Mouse (Mus musculus) urinary bladder, postnatal 36 days (tissue): ENCODE measurements around the gene Mef2c.

Source experiments
- DNase-seq, 2 experiments: peaks; one replicate each; pipeline ENCODE4 v3.0.0; 2022; ENCODE audit warnings: low spot score in 2 of 2, mixed read lengths in 1 of 2

The Mef2c gene

DNA sequence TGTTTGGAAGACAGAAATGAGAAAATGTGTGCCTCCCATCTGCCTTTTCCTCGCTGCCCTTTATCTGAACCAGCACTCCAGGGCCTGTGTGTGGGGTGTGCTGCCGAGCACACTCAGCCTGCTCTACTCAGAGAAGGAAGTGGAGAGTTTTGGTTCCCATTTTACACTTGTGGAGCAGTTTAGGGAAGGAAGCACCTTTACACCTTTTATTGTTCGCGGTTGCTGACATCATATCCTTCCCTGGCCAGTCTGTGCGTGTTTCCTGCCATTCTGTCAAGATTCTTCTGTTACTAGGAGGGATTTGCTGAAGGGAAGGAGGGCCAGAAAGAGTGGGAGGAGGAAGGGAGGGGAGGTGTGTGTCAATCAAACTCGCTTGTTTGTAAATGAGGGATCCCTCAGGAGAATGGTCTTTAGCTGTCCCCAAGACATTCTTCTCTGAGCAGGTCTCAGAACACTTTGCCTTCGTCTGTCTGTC lies 68.2 kb downstream of the Mef2c start:
- DNase-seq, result peak in 1 of 2 experiments; percentile 18

DNA sequence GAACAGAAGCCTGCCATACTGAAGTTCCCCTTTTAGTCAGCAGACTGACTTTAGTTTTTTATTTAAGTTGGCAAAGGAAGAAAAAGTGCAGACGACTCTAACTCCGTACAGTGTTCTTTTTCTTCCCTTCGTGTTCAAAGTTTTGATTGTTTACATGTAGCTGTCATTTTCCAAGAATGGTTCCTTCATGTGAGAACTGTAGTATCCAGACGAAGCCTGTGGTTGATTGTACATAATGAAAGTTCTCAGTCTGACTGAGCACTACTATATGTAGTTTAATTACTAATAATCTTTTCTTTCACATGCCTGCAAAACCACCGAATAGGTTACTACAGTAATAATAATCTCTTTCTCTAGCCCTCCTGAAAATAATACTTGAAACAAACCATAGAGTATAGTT lies 68.6 kb downstream of the Mef2c start:
- DNase-seq, result no peak

DNA sequence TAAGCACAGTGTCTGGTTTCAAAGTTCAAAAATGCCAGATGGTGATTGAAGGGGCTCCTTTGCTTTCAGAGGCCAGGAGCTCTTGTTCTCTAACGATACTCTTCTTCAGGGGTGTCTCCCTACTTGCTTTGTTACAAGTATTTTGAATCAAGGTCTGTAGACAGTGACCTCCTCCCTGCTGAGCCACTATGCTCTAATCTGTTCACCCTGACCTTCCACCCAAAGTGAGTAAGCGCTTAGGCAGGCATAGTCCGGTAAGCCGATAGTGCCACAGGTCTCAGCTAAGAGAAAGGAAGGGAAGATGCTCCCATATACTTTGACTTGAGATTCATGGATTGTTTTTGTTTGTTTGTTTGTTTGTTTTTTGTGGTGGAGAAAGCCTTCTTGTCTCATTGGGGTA lies 69.5 kb downstream of the Mef2c start:
- no peak for DNase-seq

- DNase-seq, result no peak
Observed at GRCm38 (mm10) chr13:83573855-83574583, 70.2 kb downstream of the Mef2c start.

DNA sequence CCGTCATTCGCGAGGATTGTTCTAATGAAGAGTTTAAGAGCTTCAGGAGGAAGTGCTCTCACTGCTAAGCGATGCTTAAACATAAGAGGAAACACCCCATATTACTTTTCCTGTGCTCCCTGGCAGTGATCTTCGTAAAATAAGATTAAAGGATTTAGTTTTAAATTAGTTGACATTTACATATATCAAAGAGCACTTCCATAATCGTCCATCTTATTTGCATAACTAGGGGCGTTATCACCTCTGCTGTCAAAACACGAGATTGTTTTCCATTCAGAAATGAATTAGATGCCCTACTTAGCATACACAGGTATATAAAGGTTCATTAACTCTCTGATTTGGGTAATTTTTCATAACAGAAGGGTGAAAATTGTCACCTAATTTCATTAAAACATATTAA lies 71.0 kb downstream of the Mef2c start:
- DNase-seq, result no peak

- no peak for DNase-seq
Observed at GRCm38 (mm10) chr13:83579410-83579809, 75.6 kb downstream of the Mef2c start.

- DNase-seq, result no peak
Observed at GRCm38 (mm10) chr13:83580856-83581255, 77.0 kb downstream of the Mef2c start.

GRCm38 (mm10) chr13:83582564-83582963 lies 78.7 kb downstream of the Mef2c start:
- no peak for DNase-seq

GRCm38 (mm10) chr13:83583881-83584280 lies 80.0 kb downstream of the Mef2c start:
- DNase-seq, result no peak

DNA sequence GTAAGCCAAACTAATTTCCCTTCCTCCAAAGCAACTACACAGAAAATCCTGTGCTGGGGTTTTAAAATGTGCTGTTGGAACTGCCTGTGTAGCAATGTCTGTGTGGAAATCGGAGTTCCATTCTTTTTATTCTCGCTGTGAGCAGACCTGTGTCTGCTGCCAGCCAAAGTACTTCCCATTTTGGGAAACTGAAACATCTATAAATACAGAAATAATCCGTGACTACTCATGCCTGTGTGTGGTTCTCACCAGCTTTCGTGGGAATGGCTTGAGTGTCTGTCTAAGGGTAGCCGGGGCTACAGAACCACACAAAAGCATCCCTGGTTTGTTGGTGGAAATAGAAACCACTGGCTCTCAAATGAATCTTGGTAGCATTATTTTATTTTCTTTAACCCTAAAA lies 81.5 kb downstream of the Mef2c start:
- no peak for DNase-seq

DNA sequence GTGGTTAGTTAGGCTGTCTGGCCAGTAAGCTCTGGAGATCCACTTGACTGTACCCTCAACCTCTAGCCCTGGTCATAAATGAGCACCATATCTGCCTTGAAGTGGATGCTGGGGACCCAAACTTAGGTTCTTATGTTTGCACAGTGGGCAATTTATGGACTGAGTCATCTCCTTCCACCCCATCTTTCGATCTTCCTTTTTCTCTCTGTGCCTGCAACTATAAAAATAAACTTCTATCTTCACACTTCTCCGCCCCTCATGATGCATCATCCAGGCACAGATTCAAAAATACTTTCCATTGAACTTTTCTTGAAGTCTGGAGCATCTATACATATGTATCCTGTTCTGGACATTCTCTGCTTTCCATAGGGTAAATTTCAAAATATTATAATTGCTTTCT lies 84.4 kb downstream of the Mef2c start:
- no peak for DNase-seq

DNA sequence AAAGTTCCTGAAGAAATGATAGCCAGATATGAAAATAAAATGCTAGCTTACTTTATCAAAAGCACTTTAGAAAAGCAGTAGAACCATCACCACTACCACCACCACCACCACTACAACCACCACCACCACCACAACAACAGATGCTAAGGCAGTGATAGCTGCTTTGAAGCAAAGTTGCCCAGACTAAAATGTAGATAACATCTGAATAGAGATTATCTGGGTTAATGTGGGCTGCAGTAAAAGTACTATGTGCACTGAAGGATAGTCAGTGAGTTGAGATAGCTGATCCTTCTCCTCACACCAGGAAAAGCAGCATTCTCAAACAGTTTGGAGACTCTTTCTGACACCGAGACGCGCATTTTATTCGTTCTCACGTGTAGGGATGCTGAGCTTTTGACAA lies 87.1 kb downstream of the Mef2c start:
- DNase-seq, result no peak

DNA sequence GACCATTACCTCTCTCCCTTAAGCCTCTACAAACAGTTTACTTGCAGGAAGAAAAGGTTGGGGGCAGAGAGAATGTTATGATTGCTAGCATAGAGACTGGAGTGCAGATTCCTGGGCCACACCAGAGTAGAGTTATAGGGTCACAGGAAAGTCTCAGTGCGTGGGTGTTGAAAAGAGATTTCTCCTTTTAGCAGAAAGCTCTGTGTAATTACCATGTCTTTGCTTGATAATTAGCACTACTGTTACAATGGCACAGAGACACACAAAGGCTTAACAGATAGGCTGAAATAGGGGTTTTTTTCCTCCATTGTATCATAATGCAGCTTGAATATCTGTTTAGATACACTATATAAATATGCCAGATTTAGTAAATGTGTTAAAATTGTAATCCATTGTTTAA lies 91.6 kb downstream of the Mef2c start:
- no peak for DNase-seq

DNA sequence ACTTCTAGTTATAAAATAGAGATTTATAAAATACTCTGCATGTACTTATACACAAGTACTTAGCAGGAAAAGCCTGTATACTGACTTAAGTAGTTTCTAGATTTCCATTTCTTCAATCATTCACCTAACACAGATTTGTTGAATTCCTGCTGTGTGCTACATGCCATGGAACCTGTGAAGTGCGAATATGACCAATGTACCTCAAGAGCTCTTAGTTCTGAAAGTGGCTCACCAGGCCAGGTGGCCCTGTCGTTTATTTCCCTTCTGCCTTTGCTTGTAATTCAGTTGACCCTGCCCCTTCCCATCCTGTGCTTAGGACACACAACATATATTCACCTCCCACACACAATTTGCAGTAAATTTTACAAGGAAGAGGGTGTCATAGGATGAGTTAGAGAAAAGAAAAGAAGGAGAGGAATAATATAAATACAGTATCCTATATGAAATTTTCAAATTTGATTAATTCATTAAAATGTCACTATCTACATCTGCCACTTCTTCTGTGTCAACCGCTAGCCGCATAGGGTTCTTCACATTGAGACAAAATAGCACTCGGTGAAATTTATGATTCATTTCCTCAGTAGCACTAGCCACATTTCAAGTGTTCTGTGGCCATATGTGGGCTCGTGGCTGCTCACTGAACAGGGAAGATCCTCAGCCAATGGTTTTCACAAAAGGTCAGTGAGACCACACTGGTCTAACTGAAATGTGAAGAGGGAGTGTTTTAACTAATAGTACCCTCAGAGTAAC lies 93.3 kb downstream of the Mef2c start:
- DNase-seq, result no peak

GRCm38 (mm10) chr13:83597739-83598210 lies 93.9 kb downstream of the Mef2c start:
- DNase-seq, result no peak

- no peak for DNase-seq
Observed at GRCm38 (mm10) chr13:83600301-83600700, 96.5 kb downstream of the Mef2c start.

DNA sequence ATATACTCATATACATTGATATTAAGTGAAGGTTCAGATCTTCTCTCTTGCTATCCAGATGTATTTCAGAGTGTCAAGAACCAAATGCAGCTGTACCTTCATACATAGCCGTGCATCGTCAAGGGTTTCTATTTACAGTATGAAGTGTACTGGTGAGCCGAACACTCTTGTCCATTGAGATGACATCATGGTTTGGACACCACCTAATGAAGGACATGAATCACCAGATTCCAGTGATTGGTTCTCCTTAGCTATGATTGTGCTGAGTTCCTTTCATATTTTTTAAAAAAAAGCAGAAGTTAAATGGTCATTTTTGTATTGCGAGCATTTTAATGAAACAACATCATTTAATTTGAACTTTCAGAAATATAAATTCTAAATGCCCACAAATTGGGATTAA lies 97.9 kb downstream of the Mef2c start:
- DNase-seq, result no peak

- DNase-seq, result no peak
Observed at GRCm38 (mm10) chr13:83603373-83604265, 99.8 kb downstream of the Mef2c start.

GRCm38 (mm10) chr13:83604320-83604719 lies 100.5 kb downstream of the Mef2c start:
- DNase-seq, result peak in 1 of 2 experiments; percentile 26

DNA sequence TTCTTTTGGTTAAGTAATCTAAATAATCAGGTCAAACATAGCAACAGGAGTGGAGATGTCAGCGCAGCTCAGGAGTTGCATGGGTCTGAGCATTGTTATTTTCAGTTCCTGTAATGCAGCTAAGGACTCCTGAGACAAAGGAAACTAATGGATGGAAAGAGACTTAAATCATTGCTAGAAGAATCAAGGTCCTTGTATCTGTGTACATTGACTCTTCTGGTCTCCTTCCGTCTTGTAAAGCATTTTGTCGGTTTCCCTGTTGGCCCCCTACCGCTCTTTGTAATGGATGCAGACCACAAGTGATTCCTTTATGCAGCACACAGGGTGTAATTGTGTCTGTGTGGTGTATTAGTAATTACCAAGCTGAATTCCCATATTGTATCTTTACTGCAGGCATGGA lies 101.0 kb downstream of the Mef2c start:
- no peak for DNase-seq

DNA sequence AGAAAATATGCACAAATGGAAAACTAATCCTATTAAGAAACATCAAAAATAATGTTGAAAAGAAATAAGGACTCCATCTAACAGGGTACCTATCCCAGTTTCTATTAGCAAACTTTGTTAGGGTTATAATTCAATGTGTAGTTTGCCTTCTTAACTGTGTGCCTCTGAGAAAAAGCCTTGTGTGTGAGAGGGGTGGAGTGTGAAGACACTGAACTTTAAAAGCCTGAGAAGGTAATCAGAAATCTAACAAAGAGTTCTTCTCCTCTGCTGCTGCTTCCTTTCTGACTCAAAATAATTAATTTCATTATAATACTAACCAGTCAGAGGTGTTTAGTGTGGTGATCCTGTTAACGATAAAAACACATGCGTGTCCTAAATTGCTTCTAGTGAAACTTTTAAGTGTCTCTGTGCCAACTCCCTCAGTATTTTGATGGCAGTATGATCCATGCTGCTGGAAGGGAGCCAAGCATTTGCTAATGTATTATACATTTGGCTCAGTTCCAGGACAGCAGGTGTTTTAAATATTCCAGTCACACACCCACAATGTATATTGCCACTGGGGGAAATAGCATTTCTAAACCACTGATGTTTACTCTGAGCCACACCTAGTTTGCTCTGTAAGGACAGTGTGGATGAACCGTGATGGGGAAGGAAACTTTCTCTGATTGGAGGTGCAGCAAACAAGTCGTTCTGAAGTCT lies 104.2 kb downstream of the Mef2c start:
- DNase-seq, result no peak
